ENCODE assay signal across 21 mouse cellular contexts in the genomic region with DNA sequence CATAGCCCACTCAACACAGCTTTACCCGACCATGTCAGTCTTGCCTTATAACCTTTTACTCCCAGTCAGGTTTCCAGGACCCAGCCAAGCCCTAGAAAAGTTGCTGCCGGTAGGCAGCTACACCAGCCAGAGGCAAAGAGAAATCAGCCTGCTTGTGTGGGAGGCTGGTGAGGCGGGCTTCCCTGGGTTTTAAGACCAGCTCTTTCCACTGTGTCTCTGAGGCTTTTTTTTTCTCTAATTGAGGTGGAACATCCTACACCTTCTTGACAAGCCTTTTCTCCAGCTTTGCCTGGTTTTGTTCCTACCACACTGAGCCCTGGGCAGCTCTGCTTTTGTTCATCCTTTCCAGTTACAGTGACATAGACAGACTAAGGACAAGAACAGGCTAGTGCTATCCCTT. TPM values are rescaled to one million over a fixed set of nuclear protein-coding genes. Genes with fewer than 3 reads are reported as not detected.
DNase-seq lines count a peak whose midpoint lies in the region; ATAC-seq and TF ChIP-seq lines count a peak whose summit lies in the region.
"Had no signal": no experiment of that assay in that cellular context is flagged by ENCODE, and none has a peak within 500 bp of the region (broad histone marks: within the 10 kb centered on the region; RNA-seq: fewer than 3 reads in every experiment).

No protein-coding gene starts in this region.

- H3K27me3 ChIP-seq in heart, postnatal 0 days (ENCODE audit: control insufficient read depth, insufficient read depth, low read length): no peaks in the 10 kb centered on the region
- H3K27me3 ChIP-seq: embryonic facial prominence, embryonic 13.5 days; embryonic facial prominence, embryonic 15.5 days; forebrain, embryonic 13.5 days; forebrain, embryonic 15.5 days had no signal

- ATAC-seq in heart, postnatal 0 days (ENCODE audit: insufficient read depth, low read depth): no peak
- ATAC-seq: forebrain, embryonic 13.5 days; forebrain, embryonic 15.5 days; forebrain, postnatal 0 days had no signal

- no peak for TF ChIP-seq EP300 in heart, postnatal 0 days (IDR thresholded peaks at IDR 0.05; ENCODE audit: low read depth)

- H3K9ac ChIP-seq in heart, postnatal 0 days (replicated peaks; ENCODE audit: low read depth, low read length): no peak overlapping the region
- H3K9ac ChIP-seq: embryonic facial prominence, embryonic 13.5 days; embryonic facial prominence, embryonic 15.5 days; forebrain, embryonic 13.5 days; forebrain, embryonic 15.5 days; forebrain, postnatal 0 days had no signal

- no peak overlapping the region for H3K4me2 ChIP-seq in heart, postnatal 0 days (ENCODE audit: low read depth, low read length)
- H3K4me2 ChIP-seq: embryonic facial prominence, embryonic 13.5 days; embryonic facial prominence, embryonic 15.5 days; forebrain, embryonic 13.5 days; forebrain, embryonic 15.5 days had no signal

- H3K4me1 ChIP-seq in heart, postnatal 0 days (ENCODE audit: control insufficient read depth, insufficient read depth): peaks cover 12% of the 10 kb centered on the region; the same call in 1 of the 2 replicates
- H3K4me1 ChIP-seq in brown adipose tissue, adult 24 weeks (ENCODE audit: control insufficient read depth, insufficient read depth, insufficient read length, low read length): peaks cover 24% of the 10 kb centered on the region
- H3K4me1 ChIP-seq: forebrain, embryonic 15.5 days had no signal

- intact Hi-C loops in gastrocnemius, adult 2 months (cut with DNase I): no loop called here

- H3K36me3 ChIP-seq in heart, postnatal 0 days (replicated peaks; ENCODE audit: control insufficient read depth, insufficient read depth, low read length): no peaks in the 10 kb centered on the region
- H3K36me3 ChIP-seq: embryonic facial prominence, embryonic 13.5 days; embryonic facial prominence, embryonic 15.5 days; forebrain, embryonic 15.5 days had no signal

- 66% methylated on average over 3 of the region's 3 CpGs for WGBS in heart, postnatal 0 days

- peak overlapping the region; percentile 64 for H3K27ac ChIP-seq in gastrocnemius, adult 2 months
- 0 out of 2 replicates have a peak overlapping the region, but pooled peaks have one; percentile 11 for H3K27ac ChIP-seq in heart, postnatal 0 days (ENCODE audit: low read depth)
- peak overlapping the region; percentile 64 for H3K27ac ChIP-seq in brown adipose tissue, adult 24 weeks (replicated peaks; ENCODE audit: low read depth, low read length)
- H3K27ac ChIP-seq: embryonic facial prominence, embryonic 13.5 days; embryonic facial prominence, embryonic 15.5 days; forebrain, embryonic 13.5 days; forebrain, embryonic 15.5 days had no signal

- no peaks in the 10 kb centered on the region for H3K9me3 ChIP-seq in heart, postnatal 0 days (replicated peaks; ENCODE audit: control insufficient read depth, low read length)
- H3K9me3 ChIP-seq: embryonic facial prominence, embryonic 13.5 days; forebrain, embryonic 15.5 days had no signal

- TF ChIP-seq CTCF in gastrocnemius, adult 2 months (IDR thresholded peaks at IDR 0.05): no peak
- no peak for TF ChIP-seq CTCF in heart, postnatal 0 days (IDR thresholded peaks at IDR 0.05; ENCODE audit: low read depth)

- no peak overlapping the region for H3K4me3 ChIP-seq in gastrocnemius, adult 2 months
- no peak overlapping the region for H3K4me3 ChIP-seq in heart, postnatal 0 days (ENCODE audit: low read depth, low read length)
- no peak overlapping the region for H3K4me3 ChIP-seq in brown adipose tissue, adult 24 weeks (ENCODE audit: insufficient read depth, low read depth, low read length)
- H3K4me3 ChIP-seq: embryonic facial prominence, embryonic 13.5 days; embryonic facial prominence, embryonic 15.5 days; forebrain, embryonic 13.5 days; forebrain, embryonic 15.5 days had no signal

- DNase-seq in gastrocnemius, adult 2 months: no peak
- DNase-seq in gastrocnemius, adult 8-10 months (ENCODE audit: low spot score in 2 of 2): no peak
- DNase-seq in heart, postnatal 0 days (ENCODE audit: low spot score): no peak
- DNase-seq in heart, postnatal 4 days: no peak
- peak; percentile 50 for DNase-seq in brain, adult 2 months (ENCODE audit: low read depth, low spot score)
- DNase-seq in lung, postnatal 4 days: no peak
- DNase-seq: adrenal gland, adult 2 months; adrenal gland, postnatal 25 days; cerebellum, adult 11 months; cerebellum, adult 18-20 months; cerebellum, adult 8-10 months; cerebellum, adult 9-11 months; cerebellum, postnatal 14 days; cerebellum, postnatal 36 days; embryo, embryonic 11 days; forebrain, postnatal 0 days had no signal

RNA-seq across cellular contexts. Expression of gene Epn2, which starts 31.7 kb away (rescaled TPM):
- total RNA-seq in gastrocnemius, adult 2 months (2021): 10 to 100 TPM; 19.7 to 24.7 TPM
- 10 to 100 TPM; 18.3 to 23.2 (median 21.5) TPM for total RNA-seq in gastrocnemius, adult 8-10 months (2022)
- total RNA-seq in heart, postnatal 0 days (2014; rRNA removed; ENCODE audit: low replicate concordance): 21.3 and 43.9 TPM in 2 replicates
- 16.3 and 19.3 TPM in 2 replicates for polyA plus RNA-seq in heart, postnatal 0 days (2015; fragmentation: Nextera tagmentation; extraction: Ambion mirVana)
- total RNA-seq in heart, postnatal 4 days (2021): 10 to 100 TPM; 33.6 to 34.7 TPM
- 20.2 and 29.1 TPM in 2 replicates for polyA plus RNA-seq in brown adipose tissue, adult 24 weeks (2012; ENCODE audit: insufficient read depth, insufficient read length, missing spikeins)

RNA-seq across cellular contexts. Expression of gene Grap, which starts 41.9 kb away (rescaled TPM):
- 1 to 10 TPM; 3.2 to 3.3 TPM for total RNA-seq in gastrocnemius, adult 2 months (2021)
- 1 to 10 TPM; 2.2 to 3.7 (median 3.2) TPM for total RNA-seq in gastrocnemius, adult 8-10 months (2022)
- total RNA-seq in heart, postnatal 0 days (2014; rRNA removed; ENCODE audit: low replicate concordance): 4.3 and 10.1 TPM in 2 replicates
- polyA plus RNA-seq in heart, postnatal 0 days (2015; fragmentation: Nextera tagmentation; extraction: Ambion mirVana): 10.3 and 11.0 TPM in 2 replicates
- total RNA-seq in heart, postnatal 4 days (2021): 10 to 100 TPM in 1 of 2 experiments, 1 to 10 TPM in 1; 8.8 to 10.4 TPM
- polyA plus RNA-seq in brown adipose tissue, adult 24 weeks (2012; ENCODE audit: insufficient read depth, insufficient read length, missing spikeins): 5.8 and 8.6 TPM in 2 replicates

Comparison
In these comparisons a context has a peak if more than half of its experiments do, and no peak if none do; other contexts are left out.
1. H3K27ac ChIP-seq: peak in every context shown above with its lines; median percentile 64 in gastrocnemius, adult 2 months; 64 in brown adipose tissue, adult 24 weeks; 11 in heart, postnatal 0 days.